Mouse (Mus musculus): ENCODE results near the gene Fbxw8. TPM values are rescaled to one million over a fixed set of nuclear protein-coding genes. Genes with fewer than 3 reads are reported as not detected.
A peak's percentile ranks its signal among the peaks of the same experiment; 100 is the strongest.

Fbxw8 gene
- polyA plus RNA-seq, 1 experiment from 2014 or later: 27.7 TPM

DNA sequence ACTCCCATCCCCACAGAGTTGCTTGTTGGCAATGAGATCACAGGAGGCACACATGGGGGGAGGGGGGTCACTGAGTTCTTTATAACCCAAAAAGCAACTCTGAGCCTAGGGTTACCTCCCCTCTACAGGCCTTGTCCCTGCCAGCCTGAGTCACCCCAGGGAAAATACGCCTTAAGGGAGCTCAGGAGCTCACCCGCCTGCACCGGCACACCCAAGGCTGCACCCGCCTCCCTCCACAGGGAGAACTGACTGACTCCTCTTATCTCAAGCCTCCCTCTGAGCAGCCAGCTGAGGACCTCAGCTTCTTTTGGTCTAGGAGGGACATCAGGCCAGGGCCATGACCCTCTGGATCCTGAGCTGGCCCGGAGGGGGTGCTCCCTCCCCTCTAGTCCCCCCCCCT lies 124.2 kb downstream of the Fbxw8 start:
- WGBS: 36% methylated on average over 5 of the region's 5 CpGs
- no peak overlapping the region for H3K4me2 ChIP-seq (replicated peaks)
- H3K27ac ChIP-seq (replicated peaks): no peak overlapping the region
- H3K9me3 ChIP-seq (replicated peaks): no peaks in the 10 kb centered on the region
- no peak for ATAC-seq (ENCODE audit: insufficient number of reproducible peaks, low FRiP score, low TSS enrichment, low read depth)
- H3K27me3 ChIP-seq: peaks cover 49% of the 10 kb centered on the region
- no peak overlapping the region for H3K4me3 ChIP-seq (replicated peaks)
- no peak overlapping the region for H3K9ac ChIP-seq
- peaks cover 33% of the 10 kb centered on the region for H3K4me1 ChIP-seq
- no peaks in the 10 kb centered on the region for H3K36me3 ChIP-seq

DNA sequence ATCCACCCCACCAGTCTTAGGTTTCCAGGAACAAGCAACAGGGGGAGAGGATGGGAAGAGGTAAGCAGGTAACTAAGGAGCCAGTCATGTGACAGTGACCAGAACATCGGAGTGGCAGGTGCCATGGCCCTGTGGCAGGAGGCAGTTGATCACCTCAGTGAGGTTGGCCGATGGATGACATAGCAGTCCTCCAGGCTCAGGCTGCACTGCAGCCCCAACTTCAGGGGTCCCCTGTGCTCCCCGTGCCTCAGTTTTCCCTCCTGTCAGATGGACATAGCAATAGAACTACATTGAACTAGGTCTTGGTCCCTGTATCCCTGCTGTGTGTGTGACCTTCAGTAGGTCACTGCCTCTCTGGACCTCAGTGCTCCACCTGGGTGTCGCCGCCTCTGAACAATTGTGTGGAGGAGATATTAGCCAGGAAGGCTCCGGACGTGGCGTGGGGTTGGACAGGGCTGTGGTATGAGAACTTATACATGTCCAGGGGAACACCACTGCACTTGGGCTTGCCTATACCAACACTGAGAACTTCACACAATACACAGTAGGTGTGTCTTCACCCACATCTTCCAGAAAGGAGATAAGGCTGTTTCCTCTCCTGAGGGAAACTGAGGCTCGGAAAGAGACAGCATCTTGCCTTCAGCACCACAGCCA lies 125.1 kb downstream of the Fbxw8 start:
- H3K27me3 ChIP-seq: peaks cover 58% of the 10 kb centered on the region
- H3K4me2 ChIP-seq (replicated peaks): no peak overlapping the region

DNA sequence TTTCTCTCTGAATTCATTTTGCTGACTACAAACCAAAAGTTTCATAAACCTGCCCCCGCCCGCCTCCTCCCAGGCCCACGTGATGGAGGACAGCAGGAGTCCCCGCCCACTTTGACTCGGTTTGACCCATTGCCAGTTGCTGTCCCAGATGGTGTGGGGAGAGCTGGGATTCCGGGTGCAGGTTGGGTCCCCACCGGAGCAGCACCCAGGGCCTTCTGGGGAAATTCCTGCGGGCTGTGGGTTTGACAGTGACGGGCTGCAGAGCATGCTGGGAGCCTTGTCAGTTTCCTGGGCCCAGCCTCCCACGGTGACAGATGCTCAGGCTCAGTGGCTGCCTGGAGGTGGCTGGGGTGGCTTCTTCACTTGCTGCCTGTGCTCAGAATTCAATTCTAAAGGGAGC lies 125.8 kb downstream of the Fbxw8 start:
- no peaks in the 10 kb centered on the region for H3K36me3 ChIP-seq
- peaks cover 58% of the 10 kb centered on the region for H3K27me3 ChIP-seq
- H3K9me3 ChIP-seq (replicated peaks): no peaks in the 10 kb centered on the region
- peak overlapping the region; percentile 56 for H3K4me3 ChIP-seq (replicated peaks)
- H3K4me2 ChIP-seq (replicated peaks): peak overlapping the region; percentile 100
- no peak overlapping the region for H3K27ac ChIP-seq (replicated peaks)
- WGBS: 2% methylated on average over 10 of the region's 10 CpGs
- H3K9ac ChIP-seq: no peak overlapping the region
- no peak for ATAC-seq (ENCODE audit: insufficient number of reproducible peaks, low FRiP score, low TSS enrichment, low read depth)
- H3K4me1 ChIP-seq: peaks cover 33% of the 10 kb centered on the region

More for the DNA sequence above, 125.1 kb downstream of the Fbxw8 start:
- H3K4me3 ChIP-seq (replicated peaks): no peak overlapping the region
- no peak overlapping the region for H3K27ac ChIP-seq (replicated peaks)
- no peaks in the 10 kb centered on the region for H3K36me3 ChIP-seq
- WGBS: 88% methylated on average over 9 of the region's 9 CpGs
- H3K9ac ChIP-seq: no peak overlapping the region
- ATAC-seq (ENCODE audit: insufficient number of reproducible peaks, low FRiP score, low TSS enrichment, low read depth): no peak
- H3K9me3 ChIP-seq (replicated peaks): no peaks in the 10 kb centered on the region
- peaks cover 33% of the 10 kb centered on the region for H3K4me1 ChIP-seq

DNA sequence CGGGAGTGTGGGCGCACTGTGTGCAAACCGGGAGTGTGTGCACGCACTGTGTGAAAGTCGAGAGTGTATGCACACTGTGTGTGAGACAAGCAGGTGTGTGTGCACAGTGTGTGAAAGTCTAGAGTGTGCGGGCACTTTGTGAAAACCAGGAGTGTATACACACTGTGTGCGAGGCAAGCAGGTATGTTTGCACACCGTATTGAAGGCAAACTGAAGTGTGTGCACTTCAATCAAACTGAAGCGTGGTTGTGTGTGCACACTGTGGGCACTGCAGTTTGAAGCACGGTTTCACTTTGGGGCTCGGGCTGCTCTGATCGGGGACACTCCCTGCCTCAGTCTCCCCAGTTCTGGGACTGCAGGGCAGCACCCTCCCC lies 126.2 kb downstream of the Fbxw8 start:
- peaks cover 58% of the 10 kb centered on the region for H3K27me3 ChIP-seq
- H3K9me3 ChIP-seq (replicated peaks): no peaks in the 10 kb centered on the region
- peak overlapping the region; percentile 100 for H3K4me2 ChIP-seq (replicated peaks)
- H3K27ac ChIP-seq (replicated peaks): no peak overlapping the region
- H3K4me3 ChIP-seq (replicated peaks): peak overlapping the region; percentile 56
- WGBS: 6% methylated on average over 12 of the region's 12 CpGs
- no peak for ATAC-seq (ENCODE audit: insufficient number of reproducible peaks, low FRiP score, low TSS enrichment, low read depth)
- H3K9ac ChIP-seq: no peak overlapping the region
- H3K36me3 ChIP-seq: no peaks in the 10 kb centered on the region
- H3K4me1 ChIP-seq: peaks cover 33% of the 10 kb centered on the region

DNA sequence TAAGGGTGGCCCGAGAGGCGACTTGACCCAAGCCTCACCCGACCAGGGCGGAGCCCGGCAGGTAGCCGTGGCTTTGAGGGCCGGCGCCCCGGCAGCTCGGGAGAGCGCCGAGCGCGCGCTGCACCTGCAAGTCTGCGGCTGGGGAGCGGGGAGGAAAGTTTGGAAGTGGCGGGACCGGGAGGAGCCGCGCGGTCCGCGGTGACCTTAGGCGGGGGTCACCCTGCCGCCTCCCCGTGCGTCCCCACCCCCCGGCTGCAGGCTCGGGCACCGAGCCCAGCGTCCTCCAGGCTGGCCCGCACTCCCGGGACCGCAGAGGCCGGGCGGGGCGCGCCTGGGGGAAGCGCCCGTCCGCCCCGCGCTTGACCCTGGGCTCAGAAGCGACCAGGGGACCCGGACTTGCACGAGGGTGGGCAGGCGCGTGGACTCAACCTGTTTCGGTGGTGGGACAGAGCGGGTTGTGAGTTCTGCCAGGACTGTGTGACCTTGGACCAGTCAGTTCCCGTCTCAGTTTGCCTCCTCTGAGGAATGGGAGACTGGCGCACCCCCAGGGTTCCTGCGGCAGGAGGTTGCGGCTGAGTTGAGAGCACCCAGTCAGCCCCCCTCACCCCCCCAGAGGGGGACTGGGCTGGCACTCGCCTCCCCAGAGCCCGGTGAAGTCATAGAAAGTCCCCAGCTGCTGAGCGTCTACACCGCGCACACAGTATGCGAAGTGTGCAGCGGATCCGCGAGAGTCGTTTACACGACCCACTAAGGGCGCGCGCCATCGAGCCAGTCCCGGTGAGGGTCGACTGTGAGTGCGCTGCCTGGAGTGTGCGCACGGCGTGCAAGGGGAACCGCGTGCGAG lies 126.9 kb downstream of the Fbxw8 start:
- WGBS: 1% methylated on average over 79 of the region's 79 CpGs
- Histone ChIP-seq H3K27me3 (peaks cover 58% of the 10 kb centered on the region), H3K4me2 (replicated peaks) (peak overlapping the region; percentile 100), H3K9ac (peak overlapping the region; percentile 19; the same call in 1 of the 2 replicates), H3K36me3 (no peaks in the 10 kb centered on the region), H3K27ac (replicated peaks) (no peak overlapping the region), H3K4me3 (replicated peaks) (peak overlapping the region; percentile 56), H3K4me1 (peaks cover 33% of the 10 kb centered on the region), H3K9me3 (replicated peaks) (no peaks in the 10 kb centered on the region)
- no peak for ATAC-seq (ENCODE audit: insufficient number of reproducible peaks, low FRiP score, low TSS enrichment, low read depth)

DNA sequence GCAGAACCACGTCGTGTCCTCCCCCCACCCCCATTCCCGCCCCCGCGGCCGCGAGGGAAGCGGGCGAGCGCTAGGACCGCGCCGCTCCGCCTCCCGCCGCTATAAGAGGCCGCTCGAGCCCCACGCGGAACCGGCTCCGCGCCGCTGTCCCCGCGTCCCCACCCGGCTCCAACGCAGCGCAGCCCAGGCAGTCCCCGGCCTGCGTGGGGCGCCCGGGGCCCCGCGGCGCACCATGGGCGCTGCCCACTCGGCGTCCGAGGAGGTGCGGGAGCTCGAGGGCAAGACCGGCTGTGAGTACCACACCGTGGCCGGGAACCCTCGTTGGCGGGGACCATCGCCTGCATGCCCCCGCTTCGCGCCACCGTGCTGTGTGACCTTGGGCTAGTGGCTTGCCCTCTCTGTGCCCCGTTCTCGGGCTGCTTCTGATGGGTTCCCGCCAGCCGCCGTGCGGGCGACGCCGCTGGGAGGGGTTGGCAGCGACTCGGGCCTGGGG lies 127.5 kb downstream of the Fbxw8 start, which contains the start of gene Tesc:
Tesc (plus strand) TSS at position 46 of the 493 bp plus-strand sequence.
- peaks cover 58% of the 10 kb centered on the region for H3K27me3 ChIP-seq
- H3K9ac ChIP-seq: peak within 1 kb of the TSS; percentile 19
- H3K36me3 ChIP-seq: no peaks in the 10 kb centered on the region
- H3K9me3 ChIP-seq (replicated peaks): no peaks in the 10 kb centered on the region
- peak within 1 kb of the TSS; percentile 56 for H3K4me3 ChIP-seq (replicated peaks)
- no peak within 1 kb of the TSS for H3K27ac ChIP-seq (replicated peaks)
- ATAC-seq (ENCODE audit: insufficient number of reproducible peaks, low FRiP score, low TSS enrichment, low read depth): no peak
- peaks cover 33% of the 10 kb centered on the region for H3K4me1 ChIP-seq
- peak within 1 kb of the TSS; percentile 100 for H3K4me2 ChIP-seq (replicated peaks)
- under 1% methylated on average over 34 of the region's 63 CpGs for WGBS

DNA sequence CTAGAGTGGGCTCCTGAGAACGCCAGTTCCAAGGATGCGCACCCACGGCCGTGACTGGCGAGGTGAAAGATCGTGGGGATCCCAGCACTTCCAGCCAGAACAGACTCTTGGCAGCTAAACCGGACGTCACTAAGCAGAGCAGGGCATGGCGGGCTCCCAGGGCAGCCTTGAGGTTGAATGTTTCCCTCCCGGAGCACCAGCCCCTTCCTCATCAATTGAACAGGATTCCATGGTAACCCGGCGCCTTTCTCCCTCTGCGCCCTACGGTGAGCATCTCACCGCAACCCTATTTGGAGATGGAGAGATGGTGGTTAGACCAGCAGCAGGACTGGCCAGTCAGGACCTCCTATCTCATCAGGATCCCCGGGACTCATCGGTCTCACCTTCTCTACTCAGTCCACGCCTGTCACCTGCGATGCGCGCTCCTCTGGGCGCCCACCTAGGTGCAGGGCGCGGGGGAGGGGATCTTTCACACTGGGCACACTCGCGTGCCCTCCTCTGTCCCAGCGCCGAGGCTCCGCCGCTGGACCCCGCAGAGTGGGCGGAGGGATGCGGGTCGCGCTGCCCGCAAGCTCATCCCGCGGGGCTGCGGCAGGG lies 128.1 kb downstream of the Fbxw8 start:
- peaks cover 58% of the 10 kb centered on the region for H3K27me3 ChIP-seq
- H3K4me1 ChIP-seq: peaks cover 33% of the 10 kb centered on the region
- H3K27ac ChIP-seq (replicated peaks): no peak overlapping the region
- H3K4me3 ChIP-seq (replicated peaks): peak overlapping the region; percentile 56
- ATAC-seq (ENCODE audit: insufficient number of reproducible peaks, low FRiP score, low TSS enrichment, low read depth): no peak
- H3K4me2 ChIP-seq (replicated peaks): peak overlapping the region; percentile 100
- H3K36me3 ChIP-seq: no peaks in the 10 kb centered on the region
- H3K9ac ChIP-seq: peak overlapping the region; percentile 19; the same call in 1 of the 2 replicates
- 2% methylated on average over 39 of the region's 39 CpGs for WGBS
- H3K9me3 ChIP-seq (replicated peaks): no peaks in the 10 kb centered on the region

DNA sequence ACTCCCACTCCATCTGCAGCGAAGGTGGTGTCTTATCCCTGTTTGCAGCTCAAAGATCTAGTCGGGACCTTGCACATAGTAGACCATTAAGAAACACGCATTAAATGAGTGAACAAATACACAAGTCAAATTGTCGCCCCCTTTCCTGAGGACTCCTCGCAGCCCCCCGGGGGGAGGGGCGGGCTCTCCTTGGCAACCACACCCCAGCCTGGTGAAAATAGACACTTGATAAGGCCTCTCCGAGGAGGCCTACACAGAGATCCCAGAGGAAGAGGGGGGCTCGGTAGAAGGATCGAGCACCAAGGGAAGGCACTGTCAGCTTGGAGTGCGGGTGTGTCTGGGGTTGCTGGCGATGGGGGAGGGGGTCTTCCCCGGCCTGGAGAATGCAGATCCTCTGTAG lies 128.9 kb downstream of the Fbxw8 start:
- Histone ChIP-seq H3K9ac (no peak overlapping the region), H3K36me3 (no peaks in the 10 kb centered on the region), H3K4me1 (peaks cover 33% of the 10 kb centered on the region), H3K9me3 (replicated peaks) (no peaks in the 10 kb centered on the region), H3K27me3 (peaks cover 57% of the 10 kb centered on the region), H3K27ac (replicated peaks) (no peak overlapping the region), H3K4me3 (replicated peaks) (no peak overlapping the region), H3K4me2 (replicated peaks) (no peak overlapping the region)
- 4% methylated on average over 13 of the region's 13 CpGs for WGBS
- ATAC-seq (ENCODE audit: insufficient number of reproducible peaks, low FRiP score, low TSS enrichment, low read depth): no peak

DNA sequence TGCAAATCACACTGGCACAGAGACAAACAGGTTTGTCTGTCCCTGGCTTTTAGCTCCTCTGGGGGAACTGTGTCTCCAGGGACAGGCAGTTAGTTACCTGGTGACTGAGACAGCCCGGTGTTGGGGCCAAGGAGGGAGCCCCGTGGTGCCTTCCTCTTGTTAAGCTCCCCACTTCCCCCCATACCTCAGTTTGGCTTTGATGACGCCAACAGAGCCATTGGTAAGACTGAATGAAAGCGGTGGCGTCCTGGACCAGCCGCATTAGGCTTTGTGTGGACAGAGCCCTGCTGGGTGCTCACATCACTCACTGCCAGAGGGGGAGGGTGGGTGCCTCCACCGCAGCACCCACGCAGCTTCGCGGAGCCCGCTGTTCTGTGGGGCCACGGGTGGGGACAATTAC lies 129.4 kb downstream of the Fbxw8 start:
- no peak overlapping the region for H3K4me3 ChIP-seq (replicated peaks)
- H3K4me1 ChIP-seq: peaks cover 33% of the 10 kb centered on the region
- H3K27ac ChIP-seq (replicated peaks): no peak overlapping the region
- ATAC-seq (ENCODE audit: insufficient number of reproducible peaks, low FRiP score, low TSS enrichment, low read depth): no peak
- 6% methylated on average over 12 of the region's 12 CpGs for WGBS
- no peak overlapping the region for H3K4me2 ChIP-seq (replicated peaks)
- H3K9ac ChIP-seq: no peak overlapping the region
- peaks cover 55% of the 10 kb centered on the region for H3K27me3 ChIP-seq
- no peaks in the 10 kb centered on the region for H3K9me3 ChIP-seq (replicated peaks)
- no peaks in the 10 kb centered on the region for H3K36me3 ChIP-seq

DNA sequence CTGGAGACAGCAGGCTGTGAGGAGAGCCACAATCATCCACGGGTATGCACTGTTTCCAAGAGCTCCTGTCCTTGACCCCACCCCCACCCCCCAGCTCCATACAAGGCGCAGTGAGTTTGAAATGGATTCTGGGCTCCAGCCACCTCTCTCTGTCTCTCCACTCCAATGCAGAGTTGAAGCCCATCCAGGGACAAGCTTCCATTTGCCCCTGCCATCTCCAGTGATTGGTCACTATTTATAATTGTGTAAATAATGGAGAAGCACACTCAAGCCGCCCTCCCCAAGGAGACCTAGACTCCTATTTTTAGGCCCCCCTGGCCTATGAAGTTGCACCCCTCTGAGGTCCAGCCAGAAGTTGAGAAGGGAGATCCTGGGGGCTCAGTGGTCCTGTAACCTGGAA lies 132.2 kb downstream of the Fbxw8 start:
- Histone ChIP-seq H3K27ac (replicated peaks) (no peak overlapping the region), H3K4me2 (replicated peaks) (no peak overlapping the region), H3K9me3 (replicated peaks) (no peaks in the 10 kb centered on the region), H3K27me3 (peaks cover 32% of the 10 kb centered on the region), H3K36me3 (no peaks in the 10 kb centered on the region), H3K9ac (no peak overlapping the region), H3K4me3 (replicated peaks) (no peak overlapping the region), H3K4me1 (peaks cover 18% of the 10 kb centered on the region)
- 71% methylated on average over 3 of the region's 3 CpGs for WGBS
- no peak for ATAC-seq (ENCODE audit: insufficient number of reproducible peaks, low FRiP score, low TSS enrichment, low read depth)

DNA sequence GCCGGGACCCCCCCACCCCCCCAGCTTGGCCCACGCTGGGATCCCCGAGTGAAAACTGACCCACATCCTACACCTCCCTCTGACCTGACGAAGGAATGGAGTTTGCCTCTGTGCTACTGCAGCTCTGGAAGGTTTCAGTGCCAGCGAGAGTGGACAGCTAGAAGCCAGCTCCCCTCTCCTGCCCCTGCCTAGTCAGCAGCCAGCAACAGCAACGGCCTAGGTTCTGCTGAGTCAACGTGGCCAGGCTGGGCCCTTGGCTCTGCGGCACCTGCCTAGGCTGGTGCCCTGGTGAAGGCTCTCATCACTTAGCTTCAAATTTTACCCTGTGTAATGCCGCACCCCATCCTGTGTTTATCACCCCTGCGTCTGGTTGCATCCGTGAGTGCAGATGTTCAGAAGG lies 135.4 kb downstream of the Fbxw8 start:
- Histone ChIP-seq H3K4me1 (peaks cover 4% of the 10 kb centered on the region), H3K9me3 (replicated peaks) (no peaks in the 10 kb centered on the region), H3K9ac (no peak overlapping the region), H3K36me3 (no peaks in the 10 kb centered on the region), H3K27ac (replicated peaks) (no peak overlapping the region), H3K27me3 (0 out of 2 replicates have a peak, but pooled peaks cover 6% of the 10 kb centered on the region), H3K4me2 (replicated peaks) (no peak overlapping the region), H3K4me3 (replicated peaks) (no peak overlapping the region)
- 54% methylated on average over 11 of the region's 11 CpGs for WGBS
- ATAC-seq (ENCODE audit: insufficient number of reproducible peaks, low FRiP score, low TSS enrichment, low read depth): no peak
